Mouse (Mus musculus) thymus, adult 18-20 months (tissue): ENCODE results near the gene Esrrg.

ENCODE experiments used
- DNase-seq, 2 experiments: peaks; one replicate each; pipeline ENCODE4 v3.0.0; 2022; ENCODE audit warnings: mixed read lengths in 2 of 2

Gene Esrrg

GRCm38 (mm10) chr1:187710434-187710948, 101.9 kb downstream of the Esrrg start:
- no peak for DNase-seq

- no peak for DNase-seq
These were observed 112.4 kb downstream of the Esrrg start for GRCm38 (mm10) chr1:187721035-187721434.

GRCm38 (mm10) chr1:187722016-187722415, 113.4 kb downstream of the Esrrg start:
- DNase-seq: no peak

GRCm38 (mm10) chr1:187724651-187725050, 116.1 kb downstream of the Esrrg start:
- no peak for DNase-seq

- no peak for DNase-seq
These were observed 116.8 kb downstream of the Esrrg start for GRCm38 (mm10) chr1:187725351-187725750.

- DNase-seq: no peak
These were observed 122.6 kb downstream of the Esrrg start for GRCm38 (mm10) chr1:187731171-187731570.

- no peak for DNase-seq
These were observed 127.9 kb downstream of the Esrrg start for GRCm38 (mm10) chr1:187736507-187736906.

- no peak for DNase-seq
These were observed 128.7 kb downstream of the Esrrg start for GRCm38 (mm10) chr1:187737296-187737695.

- no peak for DNase-seq
These were observed 131.9 kb downstream of the Esrrg start for GRCm38 (mm10) chr1:187740531-187740930.

- DNase-seq: no peak
These were observed 132.7 kb downstream of the Esrrg start for GRCm38 (mm10) chr1:187741306-187741705.

- DNase-seq: no peak
These were observed 133.5 kb downstream of the Esrrg start for GRCm38 (mm10) chr1:187742071-187742470.

GRCm38 (mm10) chr1:187749294-187749693, 140.7 kb downstream of the Esrrg start:
- no peak for DNase-seq

GRCm38 (mm10) chr1:187749931-187750330, 141.3 kb downstream of the Esrrg start:
- no peak for DNase-seq

- no peak for DNase-seq
These were observed 146.9 kb downstream of the Esrrg start for GRCm38 (mm10) chr1:187755528-187755927.

GRCm38 (mm10) chr1:187757981-187758380, 149.4 kb downstream of the Esrrg start:
- DNase-seq: no peak

GRCm38 (mm10) chr1:187758546-187758945, 150.0 kb downstream of the Esrrg start:
- no peak for DNase-seq

GRCm38 (mm10) chr1:187759536-187759935, 150.9 kb downstream of the Esrrg start:
- DNase-seq: no peak

GRCm38 (mm10) chr1:187762641-187763450, 154.3 kb downstream of the Esrrg start:
- DNase-seq: no peak

GRCm38 (mm10) chr1:187763451-187763755, 154.8 kb downstream of the Esrrg start:
- no peak for DNase-seq

GRCm38 (mm10) chr1:187763821-187764220, 155.2 kb downstream of the Esrrg start:
- no peak for DNase-seq

GRCm38 (mm10) chr1:187765577-187765976, 157.0 kb downstream of the Esrrg start:
- DNase-seq: no peak

- no peak for DNase-seq
These were observed 158.8 kb downstream of the Esrrg start for GRCm38 (mm10) chr1:187767355-187767754.

- DNase-seq: no peak
These were observed 161.6 kb downstream of the Esrrg start for GRCm38 (mm10) chr1:187770234-187770633.

- DNase-seq: no peak
These were observed 162.5 kb downstream of the Esrrg start for GRCm38 (mm10) chr1:187771067-187771466.
